8 mouse cellular contexts compared by ENCODE assay signal in the genomic region with DNA sequence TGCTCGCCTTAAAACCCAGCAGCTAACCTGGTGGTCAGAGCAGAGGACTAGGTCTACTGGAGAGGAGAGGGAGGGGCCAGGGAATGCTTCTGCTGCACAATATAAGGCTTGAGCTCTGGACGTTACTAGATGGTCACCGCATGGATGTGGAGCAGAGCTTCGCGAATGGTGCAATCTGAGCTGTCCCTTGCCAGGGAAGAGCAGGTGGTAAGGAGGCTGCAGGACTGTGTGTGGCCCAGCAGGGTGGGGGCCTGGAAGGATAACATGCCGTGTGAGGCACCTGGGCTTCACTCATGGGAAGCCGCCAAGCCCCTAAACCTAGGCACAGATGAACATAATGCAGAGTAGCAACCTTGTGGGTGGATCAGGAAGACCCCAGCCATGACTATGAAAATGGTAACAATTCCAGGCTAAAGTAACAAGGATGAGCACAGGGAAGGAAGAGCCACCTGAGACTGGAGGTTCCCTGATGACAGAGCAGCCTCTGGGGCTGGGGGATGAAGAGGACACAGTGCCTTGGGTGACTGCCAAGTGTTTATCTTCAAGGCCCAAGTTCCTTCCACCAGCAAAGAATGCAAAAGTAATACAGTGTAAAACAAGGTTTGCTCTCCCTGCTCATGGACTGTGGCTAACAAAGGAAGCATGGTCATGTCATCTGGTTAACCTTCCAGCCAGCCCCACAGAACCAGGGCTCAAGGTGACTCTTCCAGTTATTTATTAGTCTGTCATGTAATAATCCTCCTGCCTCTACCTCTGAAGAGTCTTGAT. TPM values are rescaled to one million over a fixed set of nuclear protein-coding genes. Genes with fewer than 3 reads are reported as not detected.
A peak's percentile ranks its signal among the peaks of the same experiment; 100 is the strongest.
DNase-seq lines count a peak whose midpoint lies in the region; ATAC-seq and TF ChIP-seq lines count a peak whose summit lies in the region.

No protein-coding gene starts in this region.

- peak overlapping the region; percentile 50; the same call in 1 of the 2 replicates for H3K9ac ChIP-seq in heart, embryonic 16.5 days (ENCODE audit: low read length)

- H3K36me3 ChIP-seq in heart, embryonic 16.5 days (ENCODE audit: control insufficient read depth, insufficient read depth) = no peaks in the 10 kb centered on the region
- no peaks in the 10 kb centered on the region for H3K36me3 ChIP-seq in limb, embryonic 10.5 days

- intact Hi-C loops in left cerebral cortex, adult 2 months (cut with DNase I) = loop anchor here (5.0 kb wide), 1 partner anchor 34 kb away; a partner anchor contains a TSS

- peaks cover 21% of the 10 kb centered on the region for H3K4me1 ChIP-seq in heart, embryonic 16.5 days (ENCODE audit: control insufficient read depth, insufficient read depth, low read length)
- H3K4me1 ChIP-seq in limb, embryonic 10.5 days = peaks cover 27% of the 10 kb centered on the region

- peak; percentile 28; the same call in 1 of the 2 replicates for ATAC-seq in heart, embryonic 16.5 days (replicated peaks; ENCODE audit: extremely low read depth, insufficient read depth, low FRiP score)

- no peak for DNase-seq in left cerebral cortex, adult 2 months (ENCODE audit: extremely low spot score in 1 of 2, low spot score in 2 of 2)
- DNase-seq in left cerebral cortex, adult 11 months (ENCODE audit: low spot score) = no peak
- peak; percentile 86 for DNase-seq in cerebellum, adult 9-10 months
- DNase-seq in limb, embryonic 10.5 days (ENCODE audit: low spot score) = no peak
- DNase-seq in embryo, embryonic 10 days (ENCODE audit: low spot score) = no peak
- DNase-seq in left cerebral cortex, adult 8-10 months (ENCODE audit: low spot score in 2 of 2) = no peak
- no peak for DNase-seq in right cerebral cortex, postnatal 10 days (ENCODE audit: low spot score in 2 of 2)

- H3K9me3 ChIP-seq in heart, embryonic 16.5 days (replicated peaks; ENCODE audit: control insufficient read depth, low read length) = no peaks in the 10 kb centered on the region
- H3K9me3 ChIP-seq in limb, embryonic 10.5 days (replicated peaks) = no peaks in the 10 kb centered on the region

- H3K4me2 ChIP-seq in heart, embryonic 16.5 days (ENCODE audit: low read depth, low read length) = 0 out of 2 replicates have a peak overlapping the region, but pooled peaks have one; percentile 52

- peak; percentile 1; the same call in 1 of the 2 replicates for TF ChIP-seq CTCF in left cerebral cortex, adult 2 months (IDR thresholded peaks at IDR 0.05)

- 66% methylated on average over 7 of the region's 7 CpGs for WGBS in heart, embryonic 16.5 days
- WGBS in limb, embryonic 10.5 days = 82% methylated on average over 7 of the region's 7 CpGs

- no peaks in the 10 kb centered on the region for H3K27me3 ChIP-seq in heart, embryonic 16.5 days (ENCODE audit: control insufficient read depth, insufficient read depth, low read length)
- no peaks in the 10 kb centered on the region for H3K27me3 ChIP-seq in limb, embryonic 10.5 days (ENCODE audit: low read depth, poor library complexity, severe bottlenecking)

- peak overlapping the region; percentile 66 for H3K4me3 ChIP-seq in left cerebral cortex, adult 2 months
- no peak overlapping the region for H3K4me3 ChIP-seq in heart, embryonic 16.5 days (ENCODE audit: low read length)
- H3K4me3 ChIP-seq in limb, embryonic 10.5 days = no peak overlapping the region

- peak overlapping the region; percentile 36; the same call in 1 of the 2 replicates for H3K27ac ChIP-seq in left cerebral cortex, adult 2 months
- H3K27ac ChIP-seq in heart, embryonic 16.5 days (ENCODE audit: low read length) = peak overlapping the region; percentile 89
- H3K27ac ChIP-seq in limb, embryonic 10.5 days = 0 out of 2 replicates have a peak overlapping the region, but pooled peaks have one; percentile 71

RNA-seq across cellular contexts. Expression of a gene that starts 21.8 kb away (rescaled TPM):
- total RNA-seq in left cerebral cortex, adult 2 months (2021) = 100 to 1,000 TPM; 175 to 181 TPM
- 9.1 and 9.2 TPM in 2 replicates for polyA plus RNA-seq in heart, embryonic 16.5 days (2015; fragmentation: Nextera tagmentation; extraction: Ambion mirVana)
- polyA plus RNA-seq in limb, embryonic 10.5 days (2016; fragmentation: Nextera tagmentation; extraction: Ambion mirVana) = 8.1 and 9.6 TPM in 2 replicates
- 100 to 1,000 TPM; 180 to 191 (median 184) TPM for total RNA-seq in left cerebral cortex, adult 8-10 months (2022)

RNA-seq across cellular contexts. Expression of a gene that starts 32.3 kb away (rescaled TPM):
- 10 to 100 TPM; 25.8 to 31.5 TPM for total RNA-seq in left cerebral cortex, adult 2 months (2021)
- polyA plus RNA-seq in heart, embryonic 16.5 days (2015; fragmentation: Nextera tagmentation; extraction: Ambion mirVana) = 48.5 and 53.8 TPM in 2 replicates
- polyA plus RNA-seq in limb, embryonic 10.5 days (2016; fragmentation: Nextera tagmentation; extraction: Ambion mirVana) = 80.2 and 84.7 TPM in 2 replicates
- 10 to 100 TPM; 25.3 to 33.2 (median 29.2) TPM for total RNA-seq in left cerebral cortex, adult 8-10 months (2022)

RNA-seq across cellular contexts. Expression of a gene that starts 58.9 kb away (rescaled TPM):
- total RNA-seq in left cerebral cortex, adult 2 months (2021) = under 1 TPM; 0.47 to 0.66 TPM
- 0.14 and 0.33 TPM in 2 replicates for polyA plus RNA-seq in heart, embryonic 16.5 days (2015; fragmentation: Nextera tagmentation; extraction: Ambion mirVana)
- 0.14 TPM in 1 of 2 replicates, not detected in the other for polyA plus RNA-seq in limb, embryonic 10.5 days (2016; fragmentation: Nextera tagmentation; extraction: Ambion mirVana)
- under 1 TPM; 0.37 to 0.77 (median 0.59) TPM for total RNA-seq in left cerebral cortex, adult 8-10 months (2022)

Comparison
In these comparisons a context has a peak if more than half of its experiments do, and no peak if none do; other contexts are left out.
1. H3K27ac ChIP-seq: peak in every context shown above with its lines; median percentile 89 in heart, embryonic 16.5 days; 71 in limb, embryonic 10.5 days; 36 in left cerebral cortex, adult 2 months.